8 mouse cellular contexts compared by ENCODE assay signal in the genomic region with DNA sequence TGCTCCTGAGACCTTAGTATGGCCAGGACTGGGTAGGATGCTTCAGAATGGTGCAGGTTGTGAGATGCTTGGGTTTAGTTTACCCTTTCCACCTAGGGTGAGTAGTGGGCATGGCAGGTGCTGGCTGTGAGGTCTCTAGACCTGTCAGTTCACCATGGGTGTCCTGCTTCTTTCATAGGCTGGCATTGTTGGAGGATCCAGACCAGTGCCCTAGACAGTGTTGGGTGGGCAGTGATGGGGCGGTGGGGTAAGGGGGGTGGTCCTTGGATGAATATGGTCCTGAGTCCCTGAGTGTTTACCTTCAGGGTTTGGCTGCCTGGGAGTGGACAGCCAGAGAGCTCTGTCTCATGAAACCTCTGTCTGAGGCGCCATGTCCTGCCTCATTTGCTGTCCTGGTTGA. TPM values are rescaled to one million over a fixed set of nuclear protein-coding genes. Genes with fewer than 3 reads are reported as not detected.
A peak's percentile ranks its signal among the peaks of the same experiment; 100 is the strongest.
DNase-seq lines count a peak whose midpoint lies in the region; ATAC-seq lines count a peak whose summit lies in the region.

No protein-coding gene starts in this region.

- H3K4me3 ChIP-seq in liver, embryonic 11.5 days (ENCODE audit: low read depth, low read length): peak overlapping the region; percentile 99
- peak overlapping the region; percentile 98 for H3K4me3 ChIP-seq in forebrain, embryonic 11.5 days (ENCODE audit: low read depth, low read length)
- H3K4me3 ChIP-seq in limb, embryonic 11.5 days (ENCODE audit: low read depth, low read length): peak overlapping the region; percentile 99
- peak overlapping the region; percentile 92 for H3K4me3 ChIP-seq in neural tube, embryonic 15.5 days (replicated peaks)

- H3K4me2 ChIP-seq in liver, embryonic 11.5 days: peak overlapping the region; percentile 99
- H3K4me2 ChIP-seq in forebrain, embryonic 11.5 days (ENCODE audit: low read depth, low read length, severe bottlenecking): peak overlapping the region; percentile 88; the same call in 1 of the 2 replicates
- H3K4me2 ChIP-seq in limb, embryonic 11.5 days (ENCODE audit: low read depth, severe bottlenecking): peak overlapping the region; percentile 91
- peak overlapping the region; percentile 92 for H3K4me2 ChIP-seq in neural tube, embryonic 15.5 days

- no peaks in the 10 kb centered on the region for H3K9me3 ChIP-seq in liver, embryonic 11.5 days (ENCODE audit: control insufficient read depth, low read length)
- H3K9me3 ChIP-seq in forebrain, embryonic 11.5 days (ENCODE audit: control insufficient read depth, low read length): no peaks in the 10 kb centered on the region
- no peaks in the 10 kb centered on the region for H3K9me3 ChIP-seq in limb, embryonic 11.5 days (ENCODE audit: control insufficient read depth, low read length)
- no peaks in the 10 kb centered on the region for H3K9me3 ChIP-seq in neural tube, embryonic 15.5 days (replicated peaks)

- H3K4me1 ChIP-seq in liver, embryonic 11.5 days (replicated peaks; ENCODE audit: control insufficient read depth, insufficient read depth, low read length): peaks cover 26% of the 10 kb centered on the region
- H3K4me1 ChIP-seq in forebrain, embryonic 11.5 days (replicated peaks; ENCODE audit: control insufficient read depth, insufficient read depth, low read length): peaks cover 25% of the 10 kb centered on the region
- peaks cover 30% of the 10 kb centered on the region for H3K4me1 ChIP-seq in limb, embryonic 11.5 days (ENCODE audit: control insufficient read depth, insufficient read depth, low read length)
- H3K4me1 ChIP-seq in neural tube, embryonic 15.5 days: peaks cover 66% of the 10 kb centered on the region

- no peaks in the 10 kb centered on the region for H3K27me3 ChIP-seq in liver, embryonic 11.5 days (replicated peaks; ENCODE audit: control insufficient read depth, insufficient read depth, low read length)
- H3K27me3 ChIP-seq in forebrain, embryonic 11.5 days (ENCODE audit: control insufficient read depth, insufficient read depth, low read length): no peaks in the 10 kb centered on the region
- H3K27me3 ChIP-seq in limb, embryonic 11.5 days (ENCODE audit: control insufficient read depth, insufficient read depth, low read length): no peaks in the 10 kb centered on the region
- H3K27me3 ChIP-seq in neural tube, embryonic 15.5 days (replicated peaks): no peaks in the 10 kb centered on the region

- ATAC-seq in liver, embryonic 11.5 days (replicated peaks; ENCODE audit: low FRiP score): no peak
- no peak for ATAC-seq in forebrain, embryonic 11.5 days (replicated peaks; ENCODE audit: low FRiP score)
- ATAC-seq in limb, embryonic 11.5 days (ENCODE audit: insufficient number of reproducible peaks, low FRiP score, low TSS enrichment, low read depth): no peak
- ATAC-seq in neural tube, embryonic 15.5 days (ENCODE audit: low FRiP score): no peak
- ATAC-seq in cerebellum, adult (ENCODE audit: insufficient number of reproducible peaks, low FRiP score, low TSS enrichment): no peak
- no peak for ATAC-seq in monocyte, adult 5-6 weeks (replicated peaks; ENCODE audit: insufficient number of reproducible peaks, low FRiP score, low TSS enrichment, poor library complexity, severe bottlenecking)

- H3K27ac ChIP-seq in liver, embryonic 11.5 days (ENCODE audit: low read depth, low read length): no peak overlapping the region
- H3K27ac ChIP-seq in forebrain, embryonic 11.5 days (ENCODE audit: low read depth, low read length): no peak overlapping the region
- H3K27ac ChIP-seq in limb, embryonic 11.5 days (replicated peaks; ENCODE audit: low read depth, low read length): no peak overlapping the region
- H3K27ac ChIP-seq in neural tube, embryonic 15.5 days (replicated peaks): peak overlapping the region; percentile 100

- H3K36me3 ChIP-seq in liver, embryonic 11.5 days (ENCODE audit: control insufficient read depth, insufficient read depth, low read length): peaks cover 65% of the 10 kb centered on the region
- peaks cover 32% of the 10 kb centered on the region for H3K36me3 ChIP-seq in forebrain, embryonic 11.5 days (ENCODE audit: control insufficient read depth, insufficient read depth, low read length)
- H3K36me3 ChIP-seq in limb, embryonic 11.5 days (ENCODE audit: control insufficient read depth, insufficient read depth, low read length): peaks cover 53% of the 10 kb centered on the region
- H3K36me3 ChIP-seq in neural tube, embryonic 15.5 days: peaks cover 51% of the 10 kb centered on the region

- H3K9ac ChIP-seq in liver, embryonic 11.5 days (ENCODE audit: low read depth, low read length): peak overlapping the region; percentile 32; the same call in 1 of the 2 replicates
- peak overlapping the region; percentile 27 for H3K9ac ChIP-seq in forebrain, embryonic 11.5 days (ENCODE audit: low read length)
- peak overlapping the region; percentile 43; the same call in 1 of the 2 replicates for H3K9ac ChIP-seq in limb, embryonic 11.5 days (ENCODE audit: low read length)
- H3K9ac ChIP-seq in neural tube, embryonic 15.5 days (replicated peaks): peak overlapping the region; percentile 99; the same call in 1 of the 2 replicates

- 86% methylated on average over 2 of the region's 2 CpGs for whole genome bisulfite sequencing in liver, embryonic 11.5 days
- 86% methylated on average over 2 of the region's 2 CpGs for WGBS in forebrain, embryonic 11.5 days
- WGBS in limb, embryonic 11.5 days: 96% methylated on average over 2 of the region's 2 CpGs
- WGBS in neural tube, embryonic 15.5 days: 78% methylated on average over 2 of the region's 2 CpGs

- DNase-seq in liver, embryonic 11.5 days (ENCODE audit: low spot score): no peak
- no peak for DNase-seq in liver
- DNase-seq in forebrain, embryonic 11.5 days (ENCODE audit: low spot score): no peak
- DNase-seq in limb, embryonic 11.5 days (ENCODE audit: low spot score): no peak
- no peak for DNase-seq in thymus, postnatal 36 days

RNA-seq across cellular contexts. Expression of gene Ptbp1, which starts 3.7 kb away (rescaled TPM):
- 329 and 336 TPM in 2 replicates for polyA plus RNA-seq in liver, embryonic 11.5 days (2014; fragmentation: Nextera tagmentation; extraction: Ambion mirVana)
- polyA plus RNA-seq in forebrain, embryonic 11.5 days (2014; fragmentation: Nextera tagmentation; extraction: Ambion mirVana): 261 and 295 TPM in 2 replicates
- polyA plus RNA-seq in limb, embryonic 11.5 days (2014; fragmentation: Nextera tagmentation; extraction: Ambion mirVana): 328 and 351 TPM in 2 replicates
- 55.8 and 121 TPM in 2 replicates for polyA plus RNA-seq in neural tube, embryonic 15.5 days (2015; fragmentation: Nextera tagmentation; extraction: Ambion mirVana)
- 55.7 to 124 TPM (median 78.8 TPM) in 3 replicates for total RNA-seq in monocyte, adult 5-6 weeks (2017)

RNA-seq across cellular contexts. Expression of gene Prtn3, which starts 16.4 kb away (rescaled TPM):
- 50.9 and 52.4 TPM in 2 replicates for polyA plus RNA-seq in liver, embryonic 11.5 days (2014; fragmentation: Nextera tagmentation; extraction: Ambion mirVana)
- 13.0 and 13.3 TPM in 2 replicates for polyA plus RNA-seq in forebrain, embryonic 11.5 days (2014; fragmentation: Nextera tagmentation; extraction: Ambion mirVana)
- polyA plus RNA-seq in limb, embryonic 11.5 days (2014; fragmentation: Nextera tagmentation; extraction: Ambion mirVana): 16.0 and 19.6 TPM in 2 replicates
- polyA plus RNA-seq in neural tube, embryonic 15.5 days (2015; fragmentation: Nextera tagmentation; extraction: Ambion mirVana): 9.0 and 9.5 TPM in 2 replicates
- not detected in 3 replicates for total RNA-seq in monocyte, adult 5-6 weeks (2017)

RNA-seq across cellular contexts. Expression of gene Plppr3, which starts 16.5 kb away (rescaled TPM):
- polyA plus RNA-seq in liver, embryonic 11.5 days (2014; fragmentation: Nextera tagmentation; extraction: Ambion mirVana): 17.6 and 20.9 TPM in 2 replicates
- 131 and 146 TPM in 2 replicates for polyA plus RNA-seq in forebrain, embryonic 11.5 days (2014; fragmentation: Nextera tagmentation; extraction: Ambion mirVana)
- 95.1 and 95.7 TPM in 2 replicates for polyA plus RNA-seq in limb, embryonic 11.5 days (2014; fragmentation: Nextera tagmentation; extraction: Ambion mirVana)
- 316 and 385 TPM in 2 replicates for polyA plus RNA-seq in neural tube, embryonic 15.5 days (2015; fragmentation: Nextera tagmentation; extraction: Ambion mirVana)
- total RNA-seq in monocyte, adult 5-6 weeks (2017): 0.95 TPM in 1 of 3 replicates, not detected in the others

RNA-seq across cellular contexts. Expression of gene Elane, which starts 28.2 kb away (rescaled TPM):
- 11.1 and 11.8 TPM in 2 replicates for polyA plus RNA-seq in liver, embryonic 11.5 days (2014; fragmentation: Nextera tagmentation; extraction: Ambion mirVana)
- not detected in 2 replicates for polyA plus RNA-seq in forebrain, embryonic 11.5 days (2014; fragmentation: Nextera tagmentation; extraction: Ambion mirVana)
- 0.20 TPM in 1 of 2 replicates, not detected in the other for polyA plus RNA-seq in limb, embryonic 11.5 days (2014; fragmentation: Nextera tagmentation; extraction: Ambion mirVana)
- polyA plus RNA-seq in neural tube, embryonic 15.5 days (2015; fragmentation: Nextera tagmentation; extraction: Ambion mirVana): 0.31 and 0.50 TPM in 2 replicates
- total RNA-seq in monocyte, adult 5-6 weeks (2017): not detected in 3 replicates

RNA-seq across cellular contexts. Expression of gene Cfd, which starts 32.8 kb away (rescaled TPM):
- polyA plus RNA-seq in liver, embryonic 11.5 days (2014; fragmentation: Nextera tagmentation; extraction: Ambion mirVana): not detected in 2 replicates
- not detected in 2 replicates for polyA plus RNA-seq in forebrain, embryonic 11.5 days (2014; fragmentation: Nextera tagmentation; extraction: Ambion mirVana)
- not detected in 2 replicates for polyA plus RNA-seq in limb, embryonic 11.5 days (2014; fragmentation: Nextera tagmentation; extraction: Ambion mirVana)
- not detected in 2 replicates for polyA plus RNA-seq in neural tube, embryonic 15.5 days (2015; fragmentation: Nextera tagmentation; extraction: Ambion mirVana)
- not detected in 3 replicates for total RNA-seq in monocyte, adult 5-6 weeks (2017)

Comparison
In these comparisons a context has a peak if more than half of its experiments do, and no peak if none do; other contexts are left out.
1. H3K9ac ChIP-seq: peak in every context shown above with its lines; median percentile 99 in neural tube, embryonic 15.5 days; 43 in limb, embryonic 11.5 days; 32 in liver, embryonic 11.5 days; 27 in forebrain, embryonic 11.5 days.